Mouse (Mus musculus): ENCODE data around the gene Gpsm3.

- TF ChIP-seq EP300 (optimal IDR thresholded peaks at IDR 0.05) (no peak), CTCF (IDR thresholded peaks at IDR 0.05; ENCODE audit: low read depth) (no peak)
Measured at GRCm38 (mm10) chr17:34557411-34557810, 32.2 kb upstream of the Gpsm3 start.

Data from stomach, postnatal 0 days (tissue).